Mouse (Mus musculus) CH12F3 (cell line): ENCODE measurements around the gene Mgat2.

Experiments used
- in situ Hi-C: fragments of 300-500 bp; cut with MboI; formaldehyde crosslinking; loops from 2 replicates; pipeline ENCODE4 v1.14.3; 2020; ENCODE audit warnings: low sequenced_read_pairs

The Mgat2 gene

GRCm38 (mm10) chr12:69210056-69210979, 26.4 kb downstream of the Mgat2 start:
- in situ Hi-C loops = loop anchor here (25.0 kb wide), 1 partner anchor 477 kb away; the partner anchor contains the start of gene Sos2

- in situ Hi-C loops = loop anchor here (25.0 kb wide), 1 partner anchor 476 kb away; the partner anchor contains the start of gene Sos2
Measured at GRCm38 (mm10) chr12:69211057-69211456, 27.1 kb downstream of the Mgat2 start.

- in situ Hi-C loops = loop anchor here (25.0 kb wide), 1 partner anchor 474 kb away; the partner anchor contains the start of gene Sos2
Measured at GRCm38 (mm10) chr12:69213186-69213777, 29.3 kb downstream of the Mgat2 start.

GRCm38 (mm10) chr12:69214393-69214792, 30.4 kb downstream of the Mgat2 start:
- in situ Hi-C loops = loop anchor here (25.0 kb wide), 1 partner anchor 473 kb away; the partner anchor contains the start of gene Sos2

GRCm38 (mm10) chr12:69215000-69215785, 31.2 kb downstream of the Mgat2 start:
- in situ Hi-C loops = loop anchor here (25.0 kb wide), 1 partner anchor 472 kb away; the partner anchor contains the start of gene Sos2

GRCm38 (mm10) chr12:69216587-69216986, 32.6 kb downstream of the Mgat2 start:
- in situ Hi-C loops = loop anchor here (25.0 kb wide), 1 partner anchor 471 kb away; the partner anchor contains the start of gene Sos2

- in situ Hi-C loops = loop anchor here (25.0 kb wide), 1 partner anchor 467 kb away; the partner anchor contains the start of gene Sos2
Measured at GRCm38 (mm10) chr12:69220613-69221277, 36.8 kb downstream of the Mgat2 start.

GRCm38 (mm10) chr12:69227776-69228466, 44.0 kb downstream of the Mgat2 start, which contains the start of gene Pole2:
Pole2 (minus strand) TSS chr12:69228195.
- in situ Hi-C loops = no loop called here

- in situ Hi-C loops = no loop called here
Measured at GRCm38 (mm10) chr12:69229251-69229650, 45.3 kb downstream of the Mgat2 start.

- in situ Hi-C loops = no loop called here
Measured at GRCm38 (mm10) chr12:69235782-69236181, 51.8 kb downstream of the Mgat2 start.
